Mouse (Mus musculus): ENCODE results near the gene Ltf. TPM values are rescaled to one million over a fixed set of nuclear protein-coding genes. Genes with fewer than 3 reads are reported as not detected.

Ltf gene
- polyA plus RNA-seq, 1 experiment from 2014 or later, result 3.2 TPM

GRCm38 (mm10) chr9:111009763-111010162 lies 9.3 kb upstream of the Ltf start:
- Histone ChIP-seq H3K4me3 (ENCODE audit: low read length) (no peak overlapping the region), H3K9me3 (ENCODE audit: control insufficient read depth, low read length) (no peaks in the 10 kb centered on the region), H3K4me2 (ENCODE audit: low read depth, low read length) (no peak overlapping the region), H3K27me3 (ENCODE audit: control insufficient read depth, insufficient read depth, low read depth, low read length) (no peaks in the 10 kb centered on the region), H3K36me3 (ENCODE audit: control insufficient read depth, insufficient read depth, low read length) (no peaks in the 10 kb centered on the region), H3K27ac (ENCODE audit: low read length) (no peak overlapping the region), H3K4me1 (replicated peaks; ENCODE audit: control insufficient read depth, insufficient read depth, low read length) (no peaks in the 10 kb centered on the region), H3K9ac (ENCODE audit: low read length) (no peak overlapping the region)
- 62% methylated on average over 3 of the region's 3 CpGs for WGBS
- no peak for ATAC-seq (ENCODE audit: low read depth)

DNA sequence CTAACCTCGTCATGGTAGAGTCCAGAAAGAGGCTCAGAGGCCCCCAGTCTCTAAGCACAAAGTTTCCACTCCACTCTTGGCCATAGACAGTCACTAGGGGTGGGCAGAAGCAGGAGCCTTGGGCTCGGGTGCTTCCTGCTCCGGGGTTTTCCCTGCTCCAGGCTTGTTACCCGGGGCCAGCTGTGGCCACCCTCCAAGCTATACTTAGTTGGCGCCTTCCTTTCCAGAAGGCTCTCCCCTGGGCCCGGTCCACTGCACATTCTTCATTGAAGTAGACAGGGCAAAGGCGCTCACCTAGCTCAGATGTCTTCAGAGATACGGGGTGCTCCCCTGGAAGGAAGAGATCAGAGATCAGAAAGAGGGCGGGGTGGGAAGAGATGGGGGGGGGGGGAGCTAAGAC lies 7.5 kb upstream of the Ltf start:
- H3K4me2 ChIP-seq (ENCODE audit: low read depth, low read length), result no peak overlapping the region
- H3K4me1 ChIP-seq (replicated peaks; ENCODE audit: control insufficient read depth, insufficient read depth, low read length), result no peaks in the 10 kb centered on the region
- no peaks in the 10 kb centered on the region for H3K36me3 ChIP-seq (ENCODE audit: control insufficient read depth, insufficient read depth, low read length)
- no peaks in the 10 kb centered on the region for H3K9me3 ChIP-seq (ENCODE audit: control insufficient read depth, low read length)
- H3K9ac ChIP-seq (ENCODE audit: low read length), result no peak overlapping the region
- no peak overlapping the region for H3K4me3 ChIP-seq (ENCODE audit: low read length)
- ATAC-seq (ENCODE audit: low read depth), result peak; percentile 68; the same call in 1 of the 2 replicates
- H3K27ac ChIP-seq (ENCODE audit: low read length), result peak overlapping the region; percentile 34
- H3K27me3 ChIP-seq (ENCODE audit: control insufficient read depth, insufficient read depth, low read depth, low read length), result no peaks in the 10 kb centered on the region
- 61% methylated on average over 9 of the region's 9 CpGs for WGBS

- no peaks in the 10 kb centered on the region for H3K4me1 ChIP-seq (replicated peaks; ENCODE audit: control insufficient read depth, insufficient read depth, low read length)
- no peak overlapping the region for H3K4me2 ChIP-seq (ENCODE audit: low read depth, low read length)
- no peak overlapping the region for H3K4me3 ChIP-seq (ENCODE audit: low read length)
- H3K9me3 ChIP-seq (ENCODE audit: control insufficient read depth, low read length), result no peaks in the 10 kb centered on the region
- ATAC-seq (ENCODE audit: low read depth), result peak; percentile 68
- no peak overlapping the region for H3K9ac ChIP-seq (ENCODE audit: low read length)
- no peaks in the 10 kb centered on the region for H3K36me3 ChIP-seq (ENCODE audit: control insufficient read depth, insufficient read depth, low read length)
- no peak overlapping the region for H3K27ac ChIP-seq (ENCODE audit: low read length)
- no peaks in the 10 kb centered on the region for H3K27me3 ChIP-seq (ENCODE audit: control insufficient read depth, insufficient read depth, low read depth, low read length)
- WGBS, result 59% methylated on average over 3 of the region's 3 CpGs
Measured at GRCm38 (mm10) chr9:111012041-111012440, 7.0 kb upstream of the Ltf start.

DNA sequence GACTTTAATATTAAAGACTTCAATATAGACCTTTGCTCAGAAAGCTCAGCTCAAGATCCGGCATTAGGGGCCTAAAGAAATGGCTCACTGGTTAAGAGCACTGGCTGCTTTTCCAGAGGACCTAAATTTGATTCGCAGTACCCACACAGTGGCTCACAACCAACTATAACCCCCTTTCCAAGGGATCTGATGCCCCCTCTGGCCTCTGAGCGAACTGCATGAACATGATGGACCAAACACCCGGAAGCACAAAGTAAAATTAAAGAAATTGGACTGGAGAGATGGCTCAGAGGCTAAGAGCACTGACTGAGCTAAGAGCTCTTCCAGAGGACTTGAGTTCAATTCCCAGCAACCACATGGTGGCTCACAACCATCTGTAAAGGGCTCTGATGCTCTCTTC lies 3.4 kb upstream of the Ltf start:
- no peaks in the 10 kb centered on the region for H3K9me3 ChIP-seq (ENCODE audit: control insufficient read depth, low read length)
- no peaks in the 10 kb centered on the region for H3K36me3 ChIP-seq (ENCODE audit: control insufficient read depth, insufficient read depth, low read length)
- no peak overlapping the region for H3K27ac ChIP-seq (ENCODE audit: low read length)
- 78% methylated on average over 4 of the region's 4 CpGs for WGBS
- no peak for ATAC-seq (ENCODE audit: low read depth)
- no peaks in the 10 kb centered on the region for H3K27me3 ChIP-seq (ENCODE audit: control insufficient read depth, insufficient read depth, low read depth, low read length)
- H3K4me2 ChIP-seq (ENCODE audit: low read depth, low read length), result no peak overlapping the region
- no peaks in the 10 kb centered on the region for H3K4me1 ChIP-seq (replicated peaks; ENCODE audit: control insufficient read depth, insufficient read depth, low read length)
- H3K4me3 ChIP-seq (ENCODE audit: low read length), result no peak overlapping the region
- no peak overlapping the region for H3K9ac ChIP-seq (ENCODE audit: low read length)

DNA sequence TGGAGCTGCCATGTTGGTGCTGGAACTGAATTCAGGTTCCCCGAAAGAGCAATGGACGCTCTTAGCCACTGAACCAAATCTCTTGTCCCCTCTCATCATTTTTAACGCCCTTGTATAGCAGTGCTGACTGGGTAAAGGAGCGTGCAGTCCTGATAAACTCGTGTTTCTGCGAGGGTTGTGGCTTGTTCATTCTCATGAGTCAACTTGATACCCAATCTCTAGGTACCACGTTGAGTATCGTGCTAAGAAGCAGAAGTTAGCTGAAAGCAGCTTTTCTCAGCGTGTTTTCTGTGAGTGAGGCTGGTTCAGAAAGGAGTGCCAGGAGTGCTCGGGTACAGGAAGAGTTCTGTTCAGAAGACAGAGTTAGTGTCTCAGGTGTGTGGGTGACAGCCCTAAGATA lies 7.7 kb downstream of the Ltf start:
- WGBS, result 84% methylated on average over 10 of the region's 10 CpGs

DNA sequence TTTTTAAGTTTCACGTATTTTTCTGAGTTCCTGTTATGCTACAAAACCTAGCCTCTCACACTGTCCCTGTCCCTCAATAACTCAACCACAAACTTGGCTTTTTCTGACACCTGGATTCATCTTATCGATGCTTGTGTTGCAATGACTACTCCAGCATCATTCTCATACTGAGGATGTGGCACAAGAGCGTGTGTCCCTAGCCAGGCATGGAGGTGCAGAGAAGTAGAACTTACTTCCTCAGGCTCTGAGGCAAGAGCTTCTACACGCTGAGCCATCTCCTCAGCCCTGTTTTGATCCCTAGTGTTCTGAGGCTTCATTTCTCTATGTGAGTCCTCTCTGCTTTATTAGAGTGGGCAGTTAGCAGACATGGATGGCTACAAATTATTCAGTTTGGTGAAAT lies 14.6 kb downstream of the Ltf start:
- WGBS, result 83% methylated on average over 4 of the region's 4 CpGs
- Histone ChIP-seq H3K9me3 (ENCODE audit: control insufficient read depth, low read length) (no peaks in the 10 kb centered on the region), H3K27me3 (ENCODE audit: control insufficient read depth, insufficient read depth, low read depth, low read length) (no peaks in the 10 kb centered on the region), H3K9ac (ENCODE audit: low read length) (no peak overlapping the region), H3K27ac (ENCODE audit: low read length) (no peak overlapping the region), H3K4me1 (replicated peaks; ENCODE audit: control insufficient read depth, insufficient read depth, low read length) (no peaks in the 10 kb centered on the region), H3K36me3 (ENCODE audit: control insufficient read depth, insufficient read depth, low read length) (no peaks in the 10 kb centered on the region), H3K4me3 (ENCODE audit: low read length) (no peak overlapping the region), H3K4me2 (ENCODE audit: low read depth, low read length) (no peak overlapping the region)
- ATAC-seq (ENCODE audit: low read depth), result no peak

More for the DNA sequence above, 7.7 kb downstream of the Ltf start:
- Histone ChIP-seq H3K4me3 (ENCODE audit: low read length) (no peak overlapping the region), H3K9ac (ENCODE audit: low read length) (no peak overlapping the region), H3K27ac (ENCODE audit: low read length) (no peak overlapping the region), H3K27me3 (ENCODE audit: control insufficient read depth, insufficient read depth, low read depth, low read length) (no peaks in the 10 kb centered on the region), H3K9me3 (ENCODE audit: control insufficient read depth, low read length) (no peaks in the 10 kb centered on the region), H3K36me3 (ENCODE audit: control insufficient read depth, insufficient read depth, low read length) (no peaks in the 10 kb centered on the region), H3K4me2 (ENCODE audit: low read depth, low read length) (no peak overlapping the region), H3K4me1 (replicated peaks; ENCODE audit: control insufficient read depth, insufficient read depth, low read length) (no peaks in the 10 kb centered on the region)
- no peak for ATAC-seq (ENCODE audit: low read depth)

DNA sequence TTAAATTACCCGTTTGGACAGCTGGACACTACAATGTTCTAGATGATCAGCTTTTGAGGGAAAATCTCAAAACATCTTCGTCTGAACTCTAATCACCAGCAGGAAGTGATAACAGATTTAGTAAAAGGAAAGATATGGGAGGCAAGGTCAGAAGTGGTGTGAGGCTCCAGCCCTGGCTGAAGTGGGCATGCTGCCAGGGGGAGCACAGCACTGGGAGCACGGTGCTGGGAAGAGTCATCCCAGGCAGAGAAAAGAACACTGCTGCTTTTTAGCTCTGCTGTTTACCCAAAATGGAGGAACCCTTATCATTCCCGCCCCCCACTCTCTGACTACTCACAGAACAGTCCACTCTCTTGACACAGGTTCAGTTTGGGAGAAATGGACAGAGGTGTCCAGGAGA lies 20.9 kb downstream of the Ltf start:
- WGBS, result 50% methylated on average over 4 of the region's 4 CpGs
- Histone ChIP-seq H3K9ac (ENCODE audit: low read length) (no peak overlapping the region), H3K4me2 (ENCODE audit: low read depth, low read length) (no peak overlapping the region), H3K4me1 (replicated peaks; ENCODE audit: control insufficient read depth, insufficient read depth, low read length) (no peaks in the 10 kb centered on the region), H3K4me3 (ENCODE audit: low read length) (no peak overlapping the region), H3K36me3 (ENCODE audit: control insufficient read depth, insufficient read depth, low read length) (no peaks in the 10 kb centered on the region), H3K27me3 (ENCODE audit: control insufficient read depth, insufficient read depth, low read depth, low read length) (no peaks in the 10 kb centered on the region), H3K9me3 (ENCODE audit: control insufficient read depth, low read length) (no peaks in the 10 kb centered on the region), H3K27ac (ENCODE audit: low read length) (no peak overlapping the region)
- ATAC-seq (ENCODE audit: low read depth), result no peak

- Histone ChIP-seq H3K4me3 (ENCODE audit: low read length) (no peak overlapping the region), H3K4me1 (replicated peaks; ENCODE audit: control insufficient read depth, insufficient read depth, low read length) (no peaks in the 10 kb centered on the region), H3K9ac (ENCODE audit: low read length) (no peak overlapping the region), H3K27me3 (ENCODE audit: control insufficient read depth, insufficient read depth, low read depth, low read length) (no peaks in the 10 kb centered on the region), H3K4me2 (ENCODE audit: low read depth, low read length) (no peak overlapping the region), H3K27ac (ENCODE audit: low read length) (no peak overlapping the region), H3K9me3 (ENCODE audit: control insufficient read depth, low read length) (no peaks in the 10 kb centered on the region), H3K36me3 (ENCODE audit: control insufficient read depth, insufficient read depth, low read length) (no peaks in the 10 kb centered on the region)
- ATAC-seq (ENCODE audit: low read depth), result no peak
- 78% methylated on average over 5 of the region's 5 CpGs for WGBS
Measured at GRCm38 (mm10) chr9:111042266-111042665, 23.2 kb downstream of the Ltf start.

DNA sequence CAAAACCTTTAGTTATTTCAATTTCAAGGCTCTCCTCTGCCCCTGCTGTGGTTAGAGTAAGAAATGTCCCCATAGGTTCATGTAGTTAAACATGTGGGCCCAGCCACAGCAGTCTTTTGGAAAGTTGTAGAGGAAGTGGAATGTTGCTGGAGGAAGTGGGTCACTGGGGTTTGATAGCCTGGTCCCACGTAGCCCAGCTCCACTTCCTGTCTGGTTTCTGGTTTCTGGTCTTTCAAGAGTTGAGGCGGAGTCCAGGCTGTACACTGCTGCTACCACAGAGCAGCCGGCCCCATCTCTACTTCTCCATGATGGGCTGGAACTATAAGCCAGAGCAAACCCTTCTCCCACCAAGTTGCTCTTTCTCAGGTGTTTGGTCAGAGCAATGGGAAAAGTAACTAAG lies 27.2 kb downstream of the Ltf start:
- H3K4me2 ChIP-seq (ENCODE audit: low read depth, low read length), result no peak overlapping the region
- no peaks in the 10 kb centered on the region for H3K4me1 ChIP-seq (replicated peaks; ENCODE audit: control insufficient read depth, insufficient read depth, low read length)
- no peaks in the 10 kb centered on the region for H3K9me3 ChIP-seq (ENCODE audit: control insufficient read depth, low read length)
- H3K9ac ChIP-seq (ENCODE audit: low read length), result no peak overlapping the region
- H3K27ac ChIP-seq (ENCODE audit: low read length), result no peak overlapping the region
- H3K27me3 ChIP-seq (ENCODE audit: control insufficient read depth, insufficient read depth, low read depth, low read length), result no peaks in the 10 kb centered on the region
- 61% methylated on average over 3 of the region's 3 CpGs for whole genome bisulfite sequencing
- no peaks in the 10 kb centered on the region for H3K36me3 ChIP-seq (ENCODE audit: control insufficient read depth, insufficient read depth, low read length)
- H3K4me3 ChIP-seq (ENCODE audit: low read length), result no peak overlapping the region
- no peak for ATAC-seq (ENCODE audit: low read depth)

- H3K36me3 ChIP-seq (ENCODE audit: control insufficient read depth, insufficient read depth, low read length), result no peaks in the 10 kb centered on the region
- H3K27me3 ChIP-seq (ENCODE audit: control insufficient read depth, insufficient read depth, low read depth, low read length), result no peaks in the 10 kb centered on the region
- H3K4me3 ChIP-seq (ENCODE audit: low read length), result no peak overlapping the region
- H3K4me1 ChIP-seq (replicated peaks; ENCODE audit: control insufficient read depth, insufficient read depth, low read length), result no peaks in the 10 kb centered on the region
- no peak overlapping the region for H3K9ac ChIP-seq (ENCODE audit: low read length)
- ATAC-seq (ENCODE audit: low read depth), result no peak
- no peaks in the 10 kb centered on the region for H3K9me3 ChIP-seq (ENCODE audit: control insufficient read depth, low read length)
- H3K27ac ChIP-seq (ENCODE audit: low read length), result no peak overlapping the region
- WGBS, result 85% methylated on average over 5 of the region's 5 CpGs
- H3K4me2 ChIP-seq (ENCODE audit: low read depth, low read length), result no peak overlapping the region
Measured at GRCm38 (mm10) chr9:111047266-111047665, 28.2 kb downstream of the Ltf start.
